Mouse (Mus musculus) cerebellum, adult (tissue): ENCODE measurements around the gene Serp2.

Experiments used
- ATAC-seq: cut with Nextera tagmentation; 2 replicates; pipeline ENCODE4 v1.9.2; 2017; ENCODE audit warnings: mild to moderate bottlenecking, moderate library complexity, mixed read lengths; ENCODE audit not compliant: insufficient number of reproducible peaks, low FRiP score, low TSS enrichment

The Serp2 gene

GRCm38 (mm10) chr14:76531027-76531660 lies 25.5 kb downstream of the Serp2 start:
- ATAC-seq = no peak

- ATAC-seq = no peak
Observed at GRCm38 (mm10) chr14:76528641-76529040, 28.0 kb downstream of the Serp2 start.

GRCm38 (mm10) chr14:76527758-76528313 lies 28.9 kb downstream of the Serp2 start:
- no peak for ATAC-seq

GRCm38 (mm10) chr14:76527030-76527719 lies 29.5 kb downstream of the Serp2 start:
- ATAC-seq = no peak

GRCm38 (mm10) chr14:76526467-76526866 lies 30.2 kb downstream of the Serp2 start:
- no peak for ATAC-seq

GRCm38 (mm10) chr14:76523344-76523743 lies 33.3 kb downstream of the Serp2 start:
- ATAC-seq = no peak

GRCm38 (mm10) chr14:76521308-76521707 lies 35.4 kb downstream of the Serp2 start:
- ATAC-seq = no peak

GRCm38 (mm10) chr14:76520606-76521005 lies 36.1 kb downstream of the Serp2 start:
- no peak for ATAC-seq

GRCm38 (mm10) chr14:76518217-76518616 lies 38.5 kb downstream of the Serp2 start:
- ATAC-seq = no peak

- ATAC-seq = no peak
Observed at GRCm38 (mm10) chr14:76515620-76516019, 41.1 kb downstream of the Serp2 start.

GRCm38 (mm10) chr14:76514050-76514585 lies 42.6 kb downstream of the Serp2 start:
- ATAC-seq = no peak

- no peak for ATAC-seq
Observed at GRCm38 (mm10) chr14:76513395-76514049, 43.2 kb downstream of the Serp2 start.

GRCm38 (mm10) chr14:76511971-76512370 lies 44.7 kb downstream of the Serp2 start:
- no peak for ATAC-seq

GRCm38 (mm10) chr14:76508701-76509100 lies 48.0 kb downstream of the Serp2 start:
- ATAC-seq = no peak

- no peak for ATAC-seq
Observed at GRCm38 (mm10) chr14:76507804-76508500, 48.7 kb downstream of the Serp2 start.

- no peak for ATAC-seq
Observed at GRCm38 (mm10) chr14:76507357-76507756, 49.3 kb downstream of the Serp2 start.

GRCm38 (mm10) chr14:76506425-76507205 lies 50.1 kb downstream of the Serp2 start:
- no peak for ATAC-seq

- ATAC-seq = peak; percentile 68
Observed at GRCm38 (mm10) chr14:76505439-76506220, 51.1 kb downstream of the Serp2 start.

- ATAC-seq = no peak
Observed at GRCm38 (mm10) chr14:76505101-76505438, 51.6 kb downstream of the Serp2 start.
